Mouse (Mus musculus) liver, postnatal 0 days (tissue): ENCODE results near the gene Pmis2. TPM values are rescaled to one million over a fixed set of nuclear protein-coding genes. Genes with fewer than 3 reads are reported as not detected.

Experiments used
- ATAC-seq: fragments of 200-750 bp; cut with Nextera tagmentation; 2 replicates; pipeline ENCODE4 v1.8.0; 2017; ENCODE audit warnings: mild to moderate bottlenecking, moderate library complexity
- DNase-seq: peaks from one replicate; pipeline ENCODE4 v3.0.0-alpha.2; 2016
- H3K27ac ChIP-seq: fragments of 300-500 bp; sonication (generic); 2 replicates; pipeline ENCODE4 v1.5.1; 2014; ENCODE audit warnings: antibody characterized with exemption, moderate library complexity, mild to moderate bottlenecking, low read depth
- H3K27me3 ChIP-seq: fragments of 300-500 bp; sonication (generic); 2 replicates; pipeline ENCODE4 v1.6.1; 2014; ENCODE audit warnings: low read length, control low read depth, mixed read lengths; ENCODE audit not compliant: insufficient read depth
- H3K36me3 ChIP-seq: fragments of 300-500 bp; sonication (generic); replicated peaks from 2 replicates; pipeline ENCODE4 v1.6.1; 2014; ENCODE audit warnings: mild to moderate bottlenecking, control low read depth, low read length, moderate library complexity, mixed read lengths; ENCODE audit not compliant: insufficient read depth
- H3K4me1 ChIP-seq: fragments of 300-500 bp; sonication (generic); 2 replicates; pipeline ENCODE4 v1.6.1; 2014; ENCODE audit warnings: antibody characterized with exemption, mild to moderate bottlenecking, control low read depth; ENCODE audit not compliant: insufficient read depth
- H3K4me2 ChIP-seq: fragments of 300-500 bp; sonication (generic); 2 replicates; pipeline ENCODE4 v1.6.1; 2014; ENCODE audit warnings: low read depth, mild to moderate bottlenecking, low read length, moderate library complexity, mixed read lengths
- H3K4me3 ChIP-seq: fragments of 300-500 bp; sonication (generic); 2 replicates; pipeline ENCODE4 v1.5.1; 2014; ENCODE audit warnings: low read depth, low read length
- H3K9ac ChIP-seq: fragments of 300-500 bp; sonication (generic); replicated peaks from 2 replicates; pipeline ENCODE4 v1.6.1; 2014; ENCODE audit warnings: mild to moderate bottlenecking, moderate library complexity
- H3K9me3 ChIP-seq: fragments of 300-500 bp; sonication (generic); 2 replicates; pipeline ENCODE4 v1.6.1; 2016; ENCODE audit warnings: mild to moderate bottlenecking, control low read depth, low read length, mixed read lengths
- CTCF ChIP-seq: sonication (generic); IDR thresholded peaks from 2 replicates; pipeline ENCODE4 v1.5.1; 2016; ENCODE audit warnings: antibody characterized with exemption, low read depth
- EP300 ChIP-seq: IDR thresholded peaks from 2 replicates; pipeline ENCODE4 v1.6.1; 2016; ENCODE audit warnings: antibody characterized with exemption, low read depth, mild to moderate bottlenecking
- WGBS: fragments of 180-500 bp; shearing (Covaris S2); extraction: QIAGEN DNeasy Blood & Tissue Kit; methylation state at CpG from one replicate; pipeline ENCODE4 v1.1.7; 2014; ENCODE audit not compliant: insufficient replicate concordance; 5-methylcytosine and 5-hydroxymethylcytosine counted together
- polyA plus RNA-seq: library from polyadenylated mRNA; unstranded; fragments of >200 nt; fragmentation: Nextera tagmentation; extraction: Ambion mirVana; gene quantifications from 2 replicates; pipeline ENCODE4 v1.2.1, GENCODE M21; 2015

Pmis2 gene
- not detected in 2 replicates for polyA plus RNA-seq

DNA sequence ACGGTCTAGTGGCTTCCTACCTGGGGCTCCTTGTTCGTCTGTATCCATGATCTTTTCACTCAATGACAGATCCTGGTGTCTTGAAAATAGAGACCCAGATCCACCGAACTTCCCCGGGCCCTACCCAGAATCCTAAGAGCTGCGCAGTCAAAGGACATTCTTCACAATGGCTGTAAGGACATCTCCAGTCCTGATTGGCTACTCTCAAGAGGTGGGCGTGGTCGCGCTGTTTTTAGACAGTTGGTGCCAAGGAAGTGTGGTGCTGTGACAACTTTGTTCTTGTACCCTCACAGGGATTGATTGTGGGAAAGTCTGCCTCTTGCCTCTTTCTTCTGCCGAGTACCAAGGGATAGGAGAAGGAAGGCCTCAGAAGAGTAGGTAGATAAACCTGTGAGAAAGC is at the start of gene Pmis2:
Gene Pmis2 (minus strand): TSS at position 126 of the 400 bp plus-strand sequence.
- WGBS, result 71% methylated on average over 9 of the region's 9 CpGs
- H3K4me3 ChIP-seq, result no peak within 1 kb of the TSS
- no peak for DNase-seq
- H3K27ac ChIP-seq, result no peak within 1 kb of the TSS
- H3K9me3 ChIP-seq, result no peaks in the 10 kb centered on the region
- H3K9ac ChIP-seq, result no peak within 1 kb of the TSS
- H3K4me1 ChIP-seq, result no peaks in the 10 kb centered on the region
- H3K36me3 ChIP-seq, result no peaks in the 10 kb centered on the region
- H3K4me2 ChIP-seq, result no peak within 1 kb of the TSS
- ATAC-seq, result no peak
- TF ChIP-seq EP300 (no peak), CTCF (no peak)
- H3K27me3 ChIP-seq, result no peaks in the 10 kb centered on the region

DNA sequence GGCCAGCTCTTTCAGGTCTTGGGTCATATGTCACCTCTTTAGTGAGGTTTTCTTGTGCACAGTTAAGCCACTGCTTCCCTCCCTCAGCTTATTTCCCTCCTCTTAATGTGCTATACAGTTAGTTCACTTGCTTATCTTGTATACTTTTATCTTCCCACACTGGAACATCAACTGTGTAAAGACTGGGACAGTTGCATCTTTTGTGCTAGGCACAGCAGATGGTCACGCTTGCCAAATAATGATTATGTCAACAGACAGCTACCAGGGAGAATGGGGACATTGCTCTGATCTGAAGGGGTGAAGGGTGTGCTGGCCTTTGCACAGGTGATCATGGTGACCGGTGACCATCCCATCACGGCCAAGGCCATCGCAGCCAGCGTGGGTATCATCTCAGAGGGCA is 48.3 kb upstream of the Pmis2 start:
- peak; percentile 33; the same call in 1 of the 2 replicates for ATAC-seq
- H3K4me1 ChIP-seq, result peaks cover 35% of the 10 kb centered on the region
- H3K4me3 ChIP-seq, result no peak overlapping the region
- DNase-seq, result no peak
- 55% methylated on average over 5 of the region's 5 CpGs for WGBS
- TF ChIP-seq CTCF (no peak), EP300 (peak; percentile 46; the same call in 1 of the 2 replicates)
- no peaks in the 10 kb centered on the region for H3K36me3 ChIP-seq
- no peak overlapping the region for H3K9ac ChIP-seq
- no peak overlapping the region for H3K27ac ChIP-seq
- no peaks in the 10 kb centered on the region for H3K27me3 ChIP-seq
- no peak overlapping the region for H3K4me2 ChIP-seq
- H3K9me3 ChIP-seq, result no peaks in the 10 kb centered on the region

DNA sequence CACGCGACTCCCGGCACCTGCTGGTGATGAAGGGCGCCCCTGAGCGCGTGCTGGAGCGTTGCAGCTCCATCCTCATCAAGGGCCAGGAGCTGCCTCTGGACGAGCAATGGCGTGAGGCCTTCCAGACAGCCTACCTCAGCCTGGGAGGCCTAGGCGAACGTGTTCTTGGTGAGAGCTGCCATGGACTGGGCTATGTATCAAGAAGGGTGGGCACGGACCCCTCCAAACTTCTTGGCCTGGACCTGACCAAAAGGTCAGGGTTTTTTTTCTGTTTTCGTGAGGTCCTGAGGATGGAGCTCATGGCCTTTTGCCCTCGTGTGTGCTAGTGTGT is 46.3 kb upstream of the Pmis2 start:
- Histone ChIP-seq H3K27me3 (no peaks in the 10 kb centered on the region), H3K4me1 (peaks cover 24% of the 10 kb centered on the region), H3K9me3 (no peaks in the 10 kb centered on the region), H3K27ac (no peak overlapping the region), H3K36me3 (no peaks in the 10 kb centered on the region), H3K9ac (no peak overlapping the region), H3K4me3 (peak overlapping the region; percentile 21), H3K4me2 (peak overlapping the region; percentile 65)
- DNase-seq, result no peak
- ATAC-seq, result no peak
- 18% methylated on average over 14 of the region's 14 CpGs for WGBS
- no peak for TF ChIP-seq CTCF
- no peak for TF ChIP-seq EP300

DNA sequence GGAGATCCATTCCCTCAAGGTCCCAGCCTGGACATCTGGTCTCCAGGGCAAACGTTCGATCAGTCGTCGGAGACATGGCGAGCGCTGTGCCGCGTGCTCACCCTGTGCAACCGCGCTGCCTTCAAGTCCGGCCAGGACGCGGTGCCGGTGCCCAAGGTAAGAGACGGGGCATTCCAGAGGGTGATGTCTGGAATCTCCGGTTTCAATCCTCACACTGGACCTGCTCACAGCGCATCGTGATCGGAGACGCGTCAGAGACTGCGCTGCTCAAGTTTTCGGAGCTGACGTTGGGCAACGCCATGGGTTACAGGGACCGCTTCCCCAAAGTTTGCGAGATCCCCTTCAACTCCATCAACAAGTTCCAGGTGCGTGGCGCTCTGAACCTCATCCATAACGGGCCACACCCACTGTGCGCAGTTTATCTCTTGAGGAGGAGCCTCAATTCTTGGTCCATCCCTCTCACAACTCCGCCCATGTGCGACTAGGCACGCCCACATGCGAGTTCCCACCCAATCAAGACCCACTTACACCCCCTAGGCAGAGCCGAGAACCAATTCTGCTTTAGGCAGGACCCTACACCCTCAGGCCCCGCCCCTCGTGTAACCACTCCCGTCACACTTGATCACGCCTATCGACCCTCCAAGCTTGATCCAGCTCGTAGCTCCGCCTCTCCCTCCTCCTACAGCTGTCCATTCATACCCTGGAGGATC is 45.8 kb upstream of the Pmis2 start:
- no peaks in the 10 kb centered on the region for H3K9me3 ChIP-seq
- peaks cover 21% of the 10 kb centered on the region for H3K4me1 ChIP-seq
- peak; percentile 88 for DNase-seq
- no peaks in the 10 kb centered on the region for H3K27me3 ChIP-seq
- no peak for TF ChIP-seq EP300
- no peak for TF ChIP-seq CTCF
- peak; percentile 93 for ATAC-seq
- H3K9ac ChIP-seq, result no peak overlapping the region
- H3K36me3 ChIP-seq, result no peaks in the 10 kb centered on the region
- H3K4me3 ChIP-seq, result peak overlapping the region; percentile 21
- peak overlapping the region; percentile 65 for H3K4me2 ChIP-seq
- 2% methylated on average over 43 of the region's 43 CpGs for WGBS
- H3K27ac ChIP-seq, result no peak overlapping the region

DNA sequence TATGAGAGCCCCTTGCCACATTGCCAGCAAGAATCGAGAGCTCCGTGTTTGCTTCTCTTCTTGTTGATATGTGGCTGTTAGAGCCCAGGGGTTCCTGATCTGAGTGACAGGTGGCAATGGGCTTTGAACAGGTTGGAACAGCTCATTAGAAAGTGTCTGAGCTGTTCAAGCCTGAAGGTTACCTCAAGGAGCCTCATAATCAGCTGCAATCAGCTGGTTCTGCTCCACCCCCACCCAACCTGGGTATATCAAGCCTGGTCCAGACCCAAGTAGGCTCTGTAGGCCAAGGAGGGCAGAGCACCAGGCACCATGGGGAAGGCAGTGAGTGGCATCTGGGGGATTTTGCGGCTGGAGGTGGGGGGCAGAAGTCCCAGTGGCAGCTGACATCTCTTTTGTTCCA is 40.5 kb upstream of the Pmis2 start, which contains the start of gene Atp4a:
Gene Atp4a (plus strand): TSS at position 268 of the 400 bp plus-strand sequence.
- Histone ChIP-seq H3K27ac (no peak within 1 kb of the TSS), H3K36me3 (no peaks in the 10 kb centered on the region), H3K4me2 (no peak within 1 kb of the TSS), H3K4me1 (peaks cover 3% of the 10 kb centered on the region), H3K4me3 (no peak within 1 kb of the TSS), H3K27me3 (no peaks in the 10 kb centered on the region), H3K9me3 (no peaks in the 10 kb centered on the region), H3K9ac (no peak within 1 kb of the TSS)
- DNase-seq (no peak), ATAC-seq (no peak)
- TF ChIP-seq CTCF (no peak), EP300 (no peak)
- WGBS, result 69% methylated on average over 3 of the region's 3 CpGs

DNA sequence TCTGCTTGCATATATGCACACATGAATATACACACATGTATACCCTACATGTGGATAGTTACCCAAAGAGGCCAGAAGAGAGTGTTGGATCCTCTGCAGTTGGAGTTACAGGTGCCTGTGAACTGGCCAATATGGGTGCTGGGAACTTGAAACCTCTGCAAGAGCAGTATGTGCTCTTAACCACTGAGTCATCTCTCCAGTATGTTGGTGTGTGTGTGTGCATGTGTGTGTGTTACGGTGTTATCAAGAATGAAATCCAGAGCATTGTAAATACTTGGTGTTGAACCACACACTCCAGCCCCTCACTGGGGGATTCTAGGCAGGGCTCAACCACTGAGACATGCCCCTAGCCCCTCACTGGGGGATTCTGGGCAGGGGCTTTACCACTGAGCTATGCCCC is 36.0 kb upstream of the Pmis2 start:
- Histone ChIP-seq H3K4me1 (peaks cover 9% of the 10 kb centered on the region; the same call in 1 of the 2 replicates), H3K27ac (no peak overlapping the region), H3K27me3 (no peaks in the 10 kb centered on the region), H3K9me3 (no peaks in the 10 kb centered on the region), H3K4me3 (no peak overlapping the region), H3K4me2 (no peak overlapping the region), H3K9ac (no peak overlapping the region), H3K36me3 (no peaks in the 10 kb centered on the region)
- no peak for ATAC-seq
- WGBS, result 93% methylated on average over 1 of the region's 1 CpGs
- TF ChIP-seq EP300 (no peak), CTCF (no peak)
- no peak for DNase-seq
